Mouse (Mus musculus) stomach, embryonic 14.5 days (tissue): Measurements from ENCODE around the gene Adamtsl5. TPM values are rescaled to one million over a fixed set of nuclear protein-coding genes. Genes with fewer than 3 reads are reported as not detected.

Experiments
- ATAC-seq: fragments of 200-750 bp; cut with Nextera tagmentation; 2 replicates; pipeline ENCODE4 v1.8.0; 2017; ENCODE audit warnings: low read depth, moderate TSS enrichment; ENCODE audit not compliant: insufficient number of reproducible peaks, insufficient read depth, low FRiP score
- H3K27ac ChIP-seq: fragments of 300-500 bp; sonication (generic); 2 replicates; pipeline ENCODE4 v1.5.1; 2014; ENCODE audit warnings: mild to moderate bottlenecking, low read length, moderate library complexity, mixed read lengths
- H3K27me3 ChIP-seq: fragments of 300-500 bp; sonication (generic); 2 replicates; pipeline ENCODE4 v1.6.1; 2014; ENCODE audit warnings: low read length, control low read depth, mixed read lengths; ENCODE audit not compliant: control insufficient read depth, insufficient read depth
- H3K36me3 ChIP-seq: fragments of 300-500 bp; sonication (generic); 2 replicates; pipeline ENCODE4 v1.6.1; 2014; ENCODE audit warnings: mild to moderate bottlenecking, control low read depth, low read length, moderate library complexity, mixed read lengths; ENCODE audit not compliant: control insufficient read depth, insufficient read depth
- H3K4me1 ChIP-seq: fragments of 300-500 bp; sonication (generic); 2 replicates; pipeline ENCODE4 v1.6.1; 2014; ENCODE audit warnings: low read length, control low read depth, mixed read lengths; ENCODE audit not compliant: control insufficient read depth, insufficient read depth
- H3K4me2 ChIP-seq: fragments of 300-500 bp; sonication (generic); replicated peaks from 2 replicates; pipeline ENCODE4 v1.6.1; 2014; ENCODE audit warnings: low read depth, low read length, control low read depth
- H3K4me3 ChIP-seq: fragments of 300-500 bp; sonication (generic); 2 replicates; pipeline ENCODE4 v1.5.1; 2014; ENCODE audit warnings: low read depth, low read length, control low read depth
- H3K9ac ChIP-seq: fragments of 300-500 bp; sonication (generic); replicated peaks from 2 replicates; pipeline ENCODE4 v1.6.1; 2014; ENCODE audit warnings: low read depth, mild to moderate bottlenecking, control low read depth, low read length, moderate library complexity, mixed read lengths
- H3K9me3 ChIP-seq: fragments of 300-500 bp; sonication (generic); 2 replicates; pipeline ENCODE4 v1.6.1; 2016; ENCODE audit warnings: low read depth, low read length, control low read depth; ENCODE audit not compliant: control insufficient read depth
- WGBS: fragments of 180-500 bp; shearing (Covaris S2); extraction: QIAGEN DNeasy Blood & Tissue Kit; methylation state at CpG from one replicate; pipeline ENCODE4 v1.1.7; 2014; 5-methylcytosine and 5-hydroxymethylcytosine counted together
- polyA plus RNA-seq: library from polyadenylated mRNA; unstranded; fragments of >200 nt; fragmentation: Nextera tagmentation; extraction: Ambion mirVana; gene quantifications from 2 replicates; pipeline ENCODE4 v1.2.1, GENCODE M21; 2014

The Adamtsl5 gene
- polyA plus RNA-seq, 1 experiment from 2014 or later, result 13.6 TPM

GRCm38 (mm10) chr10:80323261-80324119 is 24.7 kb downstream of the Adamtsl5 start:
- peak overlapping the region; percentile 97 for H3K4me2 ChIP-seq
- 1% methylated on average over 39 of the region's 46 CpGs for WGBS
- peak overlapping the region; percentile 43 for H3K9ac ChIP-seq
- peak overlapping the region; percentile 43 for H3K4me3 ChIP-seq
- no peaks in the 10 kb centered on the region for H3K27me3 ChIP-seq
- H3K4me1 ChIP-seq, result peaks cover 9% of the 10 kb centered on the region; the same call in 1 of the 2 replicates
- H3K36me3 ChIP-seq, result no peaks in the 10 kb centered on the region
- H3K27ac ChIP-seq, result no peak overlapping the region
- no peaks in the 10 kb centered on the region for H3K9me3 ChIP-seq
- peak; percentile 39 for ATAC-seq

GRCm38 (mm10) chr10:80322811-80323211 is 25.4 kb downstream of the Adamtsl5 start:
- peak overlapping the region; percentile 97 for H3K4me2 ChIP-seq
- 4% methylated on average over 28 of the region's 28 CpGs for WGBS
- no peak for ATAC-seq
- H3K9me3 ChIP-seq, result no peaks in the 10 kb centered on the region
- peaks cover 9% of the 10 kb centered on the region; the same call in 1 of the 2 replicates for H3K4me1 ChIP-seq
- peak overlapping the region; percentile 43 for H3K9ac ChIP-seq
- no peaks in the 10 kb centered on the region for H3K36me3 ChIP-seq
- no peak overlapping the region for H3K27ac ChIP-seq
- no peaks in the 10 kb centered on the region for H3K27me3 ChIP-seq
- H3K4me3 ChIP-seq, result peak overlapping the region; percentile 43

GRCm38 (mm10) chr10:80321670-80322581 is 26.3 kb downstream of the Adamtsl5 start:
- Histone ChIP-seq H3K9ac (no peak overlapping the region; the same call in 1 of the 2 replicates), H3K9me3 (no peaks in the 10 kb centered on the region), H3K4me3 (peak overlapping the region; percentile 43; the same call in 1 of the 2 replicates), H3K27me3 (0 out of 2 replicates have a peak, but pooled peaks cover 4% of the 10 kb centered on the region), H3K4me2 (peak overlapping the region; percentile 97), H3K4me1 (peaks cover 9% of the 10 kb centered on the region; the same call in 1 of the 2 replicates), H3K36me3 (no peaks in the 10 kb centered on the region), H3K27ac (no peak overlapping the region)
- ATAC-seq, result no peak
- WGBS, result 85% methylated on average over 21 of the region's 21 CpGs

- no peaks in the 10 kb centered on the region for H3K36me3 ChIP-seq
- no peak overlapping the region for H3K27ac ChIP-seq
- H3K4me1 ChIP-seq, result peaks cover 9% of the 10 kb centered on the region; the same call in 1 of the 2 replicates
- WGBS, result 69% methylated on average over 6 of the region's 6 CpGs
- peaks cover 8% of the 10 kb centered on the region; the same call in 1 of the 2 replicates for H3K27me3 ChIP-seq
- no peak overlapping the region for H3K4me2 ChIP-seq
- H3K9ac ChIP-seq, result no peak overlapping the region
- no peaks in the 10 kb centered on the region for H3K9me3 ChIP-seq
- no peak for ATAC-seq
- H3K4me3 ChIP-seq, result no peak overlapping the region
Measured at GRCm38 (mm10) chr10:80321014-80321669, 27.1 kb downstream of the Adamtsl5 start.

- Histone ChIP-seq H3K4me2 (peak within 1 kb of the TSS; percentile 77), H3K27ac (peak within 1 kb of the TSS; percentile 68; the same call in 1 of the 2 replicates), H3K9ac (peak within 1 kb of the TSS; percentile 65), H3K27me3 (peaks cover 16% of the 10 kb centered on the region), H3K36me3 (no peaks in the 10 kb centered on the region), H3K9me3 (no peaks in the 10 kb centered on the region), H3K4me1 (peaks cover 9% of the 10 kb centered on the region; the same call in 1 of the 2 replicates), H3K4me3 (peak within 1 kb of the TSS; percentile 93)
- WGBS, result under 1% methylated on average over 34 of the region's 34 CpGs
- ATAC-seq, result peak; percentile 64
Measured at GRCm38 (mm10) chr10:80320340-80320760, 27.9 kb downstream of the Adamtsl5 start, which contains the start of gene 2310011J03Rik. TSS of gene 2310011J03Rik (minus strand) at chr10:80320537.

GRCm38 (mm10) chr10:80317011-80317410 is 31.2 kb downstream of the Adamtsl5 start:
- H3K4me1 ChIP-seq, result peaks cover 19% of the 10 kb centered on the region
- H3K9me3 ChIP-seq, result no peaks in the 10 kb centered on the region
- no peak overlapping the region for H3K9ac ChIP-seq
- 64% methylated on average over 10 of the region's 10 CpGs for WGBS
- no peaks in the 10 kb centered on the region for H3K36me3 ChIP-seq
- H3K4me3 ChIP-seq, result no peak overlapping the region
- H3K27ac ChIP-seq, result no peak overlapping the region
- ATAC-seq, result no peak
- no peak overlapping the region for H3K4me2 ChIP-seq
- H3K27me3 ChIP-seq, result peaks cover 46% of the 10 kb centered on the region

- H3K27ac ChIP-seq, result no peak overlapping the region
- H3K27me3 ChIP-seq, result peaks cover 49% of the 10 kb centered on the region
- H3K4me2 ChIP-seq, result no peak overlapping the region
- no peak overlapping the region for H3K9ac ChIP-seq
- H3K4me3 ChIP-seq, result no peak overlapping the region
- H3K9me3 ChIP-seq, result no peaks in the 10 kb centered on the region
- WGBS, result 36% methylated on average over 11 of the region's 11 CpGs
- peaks cover 19% of the 10 kb centered on the region for H3K4me1 ChIP-seq
- H3K36me3 ChIP-seq, result no peaks in the 10 kb centered on the region
- no peak for ATAC-seq
Measured at GRCm38 (mm10) chr10:80316359-80316781, 31.8 kb downstream of the Adamtsl5 start.
